Mouse (Mus musculus): ENCODE measurements at regions not wholly inside any gene's neighbourhood (a gene's known extent, or its start where the extent isn't known, plus 50 kb on each side); places are given as distances from the start of the nearest gene placed in this dataset.

DNA sequence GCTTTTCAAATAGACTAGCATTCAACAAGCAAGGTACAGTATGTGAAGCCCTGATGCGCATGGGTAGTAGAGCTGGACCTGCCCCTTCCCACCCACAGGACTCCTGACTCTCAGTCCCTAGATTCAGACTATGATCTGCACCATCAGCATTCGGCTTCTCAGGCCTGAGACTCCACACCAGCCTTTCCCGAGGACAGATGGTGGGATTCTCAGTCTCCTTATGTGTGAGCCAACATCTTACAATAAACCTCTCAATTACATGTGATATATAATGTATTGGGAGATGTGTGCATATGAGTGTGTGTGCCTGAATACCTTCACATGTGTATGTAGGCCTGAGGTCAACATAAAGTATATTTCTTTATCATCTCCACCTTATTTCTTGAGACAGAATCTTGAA is 268.3 kb downstream of the Rybp start:
- Histone ChIP-seq H3K79me3 (ENCODE audit: low read depth) (no peaks in the 10 kb centered on the region), H3K27me3 (ENCODE audit: control insufficient read depth, insufficient read depth, insufficient read length) (peaks cover 29% of the 10 kb centered on the region), H3ac (ENCODE audit: control insufficient read depth, insufficient read length, low read depth) (no peak overlapping the region), H3K36me3 (ENCODE audit: control insufficient read depth, insufficient read depth) (no peaks in the 10 kb centered on the region), H3K79me2 (ENCODE audit: control insufficient read depth, insufficient read depth) (no peaks in the 10 kb centered on the region), H3K4me3 (ENCODE audit: insufficient read depth, poor library complexity, severe bottlenecking) (no peak overlapping the region)
- TF ChIP-seq MAX (IDR thresholded peaks at IDR 0.05) (no peak), CTCF (IDR thresholded peaks at IDR 0.05; ENCODE audit: control insufficient read depth, insufficient read depth, insufficient read length) (no peak), MYOD1 (IDR thresholded peaks at IDR 0.05; ENCODE audit: control insufficient read depth, insufficient read length, low read depth) (no peak), FOSL1 (IDR thresholded peaks at IDR 0.05; ENCODE audit: insufficient read depth, low read length, poor library complexity, severe bottlenecking) (no peak), CEBPB (IDR thresholded peaks at IDR 0.05; ENCODE audit: low read depth) (no peak), USF1 (IDR thresholded peaks at IDR 0.05; ENCODE audit: low read depth) (no peak), MYOG (IDR thresholded peaks at IDR 0.05; ENCODE audit: control insufficient read depth, extremely low read depth, insufficient read length) (no peak)

- Histone ChIP-seq H3K79me2 (ENCODE audit: control insufficient read depth, insufficient read depth) (no peaks in the 10 kb centered on the region), H3K4me3 (ENCODE audit: insufficient read depth, poor library complexity, severe bottlenecking) (no peak overlapping the region), H3K36me3 (ENCODE audit: control insufficient read depth, insufficient read depth) (no peaks in the 10 kb centered on the region), H3ac (ENCODE audit: control insufficient read depth, insufficient read length, low read depth) (no peak overlapping the region), H3K79me3 (ENCODE audit: low read depth) (no peaks in the 10 kb centered on the region), H3K27me3 (ENCODE audit: control insufficient read depth, insufficient read depth, insufficient read length) (peaks cover 54% of the 10 kb centered on the region)
- no peak for TF ChIP-seq CTCF (IDR thresholded peaks at IDR 0.05; ENCODE audit: control insufficient read depth, insufficient read depth, insufficient read length)
- TF ChIP-seq MYOG (IDR thresholded peaks at IDR 0.05; ENCODE audit: control insufficient read depth, extremely low read depth, insufficient read length) = no peak
- TF ChIP-seq USF1 (IDR thresholded peaks at IDR 0.05; ENCODE audit: low read depth) = no peak
- TF ChIP-seq FOSL1 (IDR thresholded peaks at IDR 0.05; ENCODE audit: insufficient read depth, low read length, poor library complexity, severe bottlenecking) = no peak
- no peak for TF ChIP-seq MAX (IDR thresholded peaks at IDR 0.05)
- no peak for TF ChIP-seq CEBPB (IDR thresholded peaks at IDR 0.05; ENCODE audit: low read depth)
- no peak for TF ChIP-seq MYOD1 (IDR thresholded peaks at IDR 0.05; ENCODE audit: control insufficient read depth, insufficient read length, low read depth)
Measured at GRCm38 (mm10) chr6:100013949-100014348, 273.3 kb downstream of the Rybp start.

DNA sequence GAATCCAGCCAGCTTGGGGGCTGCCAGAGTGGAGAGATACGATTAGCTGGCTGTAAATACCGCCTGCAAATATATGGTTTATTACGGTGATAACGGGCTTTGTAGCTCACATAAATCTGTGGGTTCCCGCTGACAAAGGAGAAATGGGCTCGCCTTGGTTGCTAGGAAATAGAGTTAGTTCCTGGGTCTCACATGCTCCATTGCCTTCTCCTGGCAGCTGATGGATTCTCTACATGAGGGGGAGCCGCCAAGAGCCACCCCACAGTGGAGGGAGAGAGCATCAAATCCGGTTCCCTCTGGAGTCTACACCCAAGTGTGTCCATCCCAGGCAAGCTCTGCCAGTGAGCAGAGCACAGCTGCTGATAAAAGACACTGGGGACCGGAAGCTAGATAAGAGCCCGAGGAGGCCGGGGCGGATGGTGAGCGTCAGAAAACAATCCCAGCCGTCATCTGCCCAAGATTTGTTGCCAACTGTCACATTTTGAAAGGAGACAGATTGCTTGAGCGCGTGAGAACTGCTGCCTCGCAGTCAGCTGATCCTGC is 275.7 kb downstream of the Rybp start:
- Histone ChIP-seq H3K79me2 (ENCODE audit: control insufficient read depth, insufficient read depth) (no peaks in the 10 kb centered on the region), H3K36me3 (ENCODE audit: control insufficient read depth, insufficient read depth) (no peaks in the 10 kb centered on the region), H3ac (ENCODE audit: control insufficient read depth, insufficient read length, low read depth) (no peak overlapping the region), H3K27me3 (ENCODE audit: control insufficient read depth, insufficient read depth, insufficient read length) (peaks cover 56% of the 10 kb centered on the region), H3K79me3 (ENCODE audit: low read depth) (no peaks in the 10 kb centered on the region), H3K4me3 (ENCODE audit: insufficient read depth, poor library complexity, severe bottlenecking) (no peak overlapping the region)
- TF ChIP-seq CTCF (IDR thresholded peaks at IDR 0.05; ENCODE audit: control insufficient read depth, insufficient read depth, insufficient read length) (no peak), FOSL1 (IDR thresholded peaks at IDR 0.05; ENCODE audit: insufficient read depth, low read length, poor library complexity, severe bottlenecking) (no peak), MYOG (IDR thresholded peaks at IDR 0.05; ENCODE audit: control insufficient read depth, extremely low read depth, insufficient read length) (no peak), MAX (IDR thresholded peaks at IDR 0.05) (no peak), USF1 (IDR thresholded peaks at IDR 0.05; ENCODE audit: low read depth) (no peak), CEBPB (IDR thresholded peaks at IDR 0.05; ENCODE audit: low read depth) (no peak)

- TF ChIP-seq MYOG (IDR thresholded peaks at IDR 0.05; ENCODE audit: control insufficient read depth, extremely low read depth, insufficient read length) (no peak), MYOD1 (IDR thresholded peaks at IDR 0.05; ENCODE audit: control insufficient read depth, insufficient read length, low read depth) (no peak), CTCF (IDR thresholded peaks at IDR 0.05; ENCODE audit: control insufficient read depth, insufficient read depth, insufficient read length) (no peak), USF1 (IDR thresholded peaks at IDR 0.05; ENCODE audit: low read depth) (no peak), MAX (IDR thresholded peaks at IDR 0.05) (no peak), CEBPB (IDR thresholded peaks at IDR 0.05; ENCODE audit: low read depth) (no peak), FOSL1 (IDR thresholded peaks at IDR 0.05; ENCODE audit: insufficient read depth, low read length, poor library complexity, severe bottlenecking) (no peak)
- no peaks in the 10 kb centered on the region for H3K79me2 ChIP-seq (ENCODE audit: control insufficient read depth, insufficient read depth)
- H3K4me3 ChIP-seq (ENCODE audit: insufficient read depth, poor library complexity, severe bottlenecking) = no peak overlapping the region
- peaks cover 58% of the 10 kb centered on the region for H3K27me3 ChIP-seq (ENCODE audit: control insufficient read depth, insufficient read depth, insufficient read length)
- H3ac ChIP-seq (ENCODE audit: control insufficient read depth, insufficient read length, low read depth) = no peak overlapping the region
- H3K36me3 ChIP-seq (ENCODE audit: control insufficient read depth, insufficient read depth) = no peaks in the 10 kb centered on the region
- no peaks in the 10 kb centered on the region for H3K79me3 ChIP-seq (ENCODE audit: low read depth)
Measured at GRCm38 (mm10) chr6:100010954-100011481, 276.3 kb downstream of the Rybp start.

- H3K79me3 ChIP-seq (ENCODE audit: low read depth) = no peaks in the 10 kb centered on the region
- H3K27me3 ChIP-seq (ENCODE audit: control insufficient read depth, insufficient read depth, insufficient read length) = peaks cover 56% of the 10 kb centered on the region
- no peak for TF ChIP-seq FOSL1 (IDR thresholded peaks at IDR 0.05; ENCODE audit: insufficient read depth, low read length, poor library complexity, severe bottlenecking)
- no peak overlapping the region for H3K4me3 ChIP-seq (ENCODE audit: insufficient read depth, poor library complexity, severe bottlenecking)
- no peaks in the 10 kb centered on the region for H3K79me2 ChIP-seq (ENCODE audit: control insufficient read depth, insufficient read depth)
- no peak overlapping the region for H3ac ChIP-seq (ENCODE audit: control insufficient read depth, insufficient read length, low read depth)
- H3K36me3 ChIP-seq (ENCODE audit: control insufficient read depth, insufficient read depth) = no peaks in the 10 kb centered on the region
Measured at GRCm38 (mm10) chr6:99999711-100000365, 273.6 kb upstream of the Prok2 start.

Measured in C2C12 (cell line).